Mouse (Mus musculus) stomach, postnatal 0 days (tissue): ENCODE data around the gene Ccdc89. TPM values are rescaled to one million over a fixed set of nuclear protein-coding genes. Genes with fewer than 3 reads are reported as not detected.

Experiments used
- ATAC-seq: fragments of 200-750 bp; cut with Nextera tagmentation; 2 replicates; pipeline ENCODE4 v1.8.0; 2017; ENCODE audit not compliant: low FRiP score, low TSS enrichment
- DNase-seq: peaks from one replicate; pipeline ENCODE4 v3.0.0-alpha.2; 2016; ENCODE audit warnings: low spot score
- H3K27ac ChIP-seq: fragments of 300-500 bp; sonication (generic); replicated peaks from 2 replicates; pipeline ENCODE4 v1.5.1; 2014; ENCODE audit warnings: mild to moderate bottlenecking, control low read depth
- H3K27me3 ChIP-seq: fragments of 300-500 bp; sonication (generic); 2 replicates; pipeline ENCODE4 v1.6.1; 2014; ENCODE audit warnings: low read length; ENCODE audit not compliant: control insufficient read depth, insufficient read depth
- H3K36me3 ChIP-seq: fragments of 300-500 bp; sonication (generic); 2 replicates; pipeline ENCODE4 v1.6.1; 2014; ENCODE audit warnings: low read length, mixed read lengths; ENCODE audit not compliant: control insufficient read depth, insufficient read depth
- H3K4me1 ChIP-seq: fragments of 300-500 bp; sonication (generic); replicated peaks from 2 replicates; pipeline ENCODE4 v1.6.1; 2014; ENCODE audit warnings: antibody characterized with exemption; ENCODE audit not compliant: control insufficient read depth, insufficient read depth
- H3K4me2 ChIP-seq: fragments of 300-500 bp; sonication (generic); replicated peaks from 2 replicates; pipeline ENCODE4 v1.6.1; 2014; ENCODE audit warnings: low read depth, mild to moderate bottlenecking, control low read depth, moderate library complexity
- H3K4me3 ChIP-seq: fragments of 300-500 bp; sonication (generic); 2 replicates; pipeline ENCODE4 v1.5.1; 2014; ENCODE audit warnings: low read depth, low read length, control low read depth
- H3K9ac ChIP-seq: fragments of 300-500 bp; sonication (generic); 2 replicates; pipeline ENCODE4 v1.6.1; 2014; ENCODE audit warnings: mild to moderate bottlenecking, low read length, control low read depth, mixed read lengths
- H3K9me3 ChIP-seq: fragments of 300-500 bp; sonication (generic); 2 replicates; pipeline ENCODE4 v1.6.1; 2016; ENCODE audit warnings: low read length; ENCODE audit not compliant: control insufficient read depth
- CTCF ChIP-seq: IDR thresholded peaks from 2 replicates; pipeline ENCODE4 v1.5.1; 2016; ENCODE audit warnings: antibody characterized with exemption, low read depth, mild to moderate bottlenecking, moderate library complexity
- EP300 ChIP-seq: optimal IDR thresholded peaks from 2 replicates; pipeline ENCODE3; 2016; ENCODE audit warnings: antibody characterized with exemption
- WGBS: fragments of 180-500 bp; shearing (Covaris S2); extraction: QIAGEN DNeasy Blood & Tissue Kit; methylation state at CpG from one replicate; pipeline ENCODE4 v1.1.7; 2014; 5-methylcytosine and 5-hydroxymethylcytosine counted together
- polyA plus RNA-seq: library from polyadenylated mRNA; unstranded; fragments of >200 nt; fragmentation: Nextera tagmentation; extraction: Ambion mirVana; gene quantifications from 2 replicates; pipeline ENCODE4 v1.2.1, GENCODE M21; 2015

The Ccdc89 gene
- polyA plus RNA-seq = 0.56 and 0.91 TPM in 2 replicates

- 17% methylated on average over 29 of the region's 29 CpGs for WGBS
- no peaks in the 10 kb centered on the region for H3K27me3 ChIP-seq
- peak within 1 kb of the TSS; percentile 69 for H3K4me2 ChIP-seq
- peak; percentile 100 for ATAC-seq
- H3K4me3 ChIP-seq = peak within 1 kb of the TSS; percentile 33
- no peaks in the 10 kb centered on the region for H3K9me3 ChIP-seq
- 0 out of 2 replicates have a peak within 1 kb of the TSS, but pooled peaks have one; percentile 8 for H3K27ac ChIP-seq
- peak; percentile 84 for DNase-seq
- no peaks in the 10 kb centered on the region for H3K36me3 ChIP-seq
- no peaks in the 10 kb centered on the region for H3K4me1 ChIP-seq
- H3K9ac ChIP-seq = peak within 1 kb of the TSS; percentile 60
- TF ChIP-seq CTCF (no peak), EP300 (peak; percentile 80)
Observed at GRCm38 (mm10) chr7:90426020-90427001, at the start of gene Ccdc89. TSS of gene Ccdc89 (plus strand) at chr7:90426577.

DNA sequence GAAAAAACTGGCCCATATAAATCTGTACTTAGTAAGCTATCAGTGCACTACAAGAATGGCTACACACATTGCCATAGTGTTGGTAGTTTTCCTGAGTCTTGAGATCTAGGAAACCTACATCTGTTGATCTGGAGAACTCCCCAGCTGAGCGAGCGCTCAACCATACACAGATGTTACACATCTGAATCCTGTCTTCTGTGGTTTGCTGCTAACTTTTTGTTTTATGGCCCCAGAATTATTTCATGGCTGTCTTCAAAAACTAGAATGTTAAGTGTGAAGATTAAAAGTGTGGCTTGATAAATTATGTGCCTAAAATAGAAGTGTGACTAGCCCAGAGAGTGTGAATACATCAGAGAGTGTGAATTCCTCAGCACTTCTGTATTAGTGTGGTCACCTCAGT lies 42.0 kb upstream of the Ccdc89 start:
- 66% methylated on average over 2 of the region's 2 CpGs for WGBS
- Histone ChIP-seq H3K4me1 (no peaks in the 10 kb centered on the region), H3K27me3 (no peaks in the 10 kb centered on the region), H3K4me3 (no peak overlapping the region), H3K36me3 (no peaks in the 10 kb centered on the region), H3K27ac (no peak overlapping the region), H3K9ac (no peak overlapping the region), H3K9me3 (no peaks in the 10 kb centered on the region), H3K4me2 (no peak overlapping the region)
- no peak for TF ChIP-seq CTCF
- no peak for TF ChIP-seq EP300
- ATAC-seq = no peak
- DNase-seq = no peak

DNA sequence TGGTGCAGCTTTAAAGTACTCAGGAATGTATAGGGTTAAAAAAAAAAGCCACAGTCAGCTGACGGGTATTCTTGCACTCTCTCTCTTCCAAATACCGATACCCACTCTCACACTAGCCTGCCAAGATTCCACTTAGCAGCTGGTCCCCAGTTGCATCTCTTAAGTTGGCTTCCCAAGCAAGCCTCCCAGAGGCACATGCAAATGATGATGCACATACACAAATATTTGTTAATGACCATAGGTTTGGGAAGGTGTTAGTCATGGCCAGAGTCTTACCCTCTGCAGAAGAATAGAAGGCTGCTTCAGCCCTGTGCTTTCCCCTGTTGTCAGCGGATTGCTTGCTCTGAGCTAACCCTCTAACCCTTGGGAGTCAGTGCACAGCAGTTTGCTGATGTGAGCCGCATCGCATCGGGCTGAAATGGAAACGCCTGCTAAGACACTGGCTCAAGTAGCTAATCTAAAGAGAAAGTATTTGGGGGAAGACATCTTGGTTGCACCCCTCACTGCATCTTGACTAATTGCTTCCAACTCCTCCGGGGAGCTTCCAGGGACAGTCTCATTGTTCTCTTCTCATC lies 39.4 kb upstream of the Ccdc89 start:
- Histone ChIP-seq H3K4me1 (no peaks in the 10 kb centered on the region), H3K4me3 (peak overlapping the region; percentile 10; the same call in 1 of the 2 replicates), H3K36me3 (no peaks in the 10 kb centered on the region), H3K27me3 (no peaks in the 10 kb centered on the region), H3K9ac (no peak overlapping the region), H3K9me3 (no peaks in the 10 kb centered on the region), H3K4me2 (peak overlapping the region; percentile 23; the same call in 1 of the 2 replicates), H3K27ac (0 out of 2 replicates have a peak overlapping the region, but pooled peaks have one; percentile 1)
- WGBS = 10% methylated on average over 8 of the region's 8 CpGs
- ATAC-seq (peak; percentile 47; the same call in 1 of the 2 replicates), DNase-seq (no peak)
- TF ChIP-seq CTCF (no peak), EP300 (no peak)

GRCm38 (mm10) chr7:90389765-90390164 lies 36.6 kb upstream of the Ccdc89 start:
- no peaks in the 10 kb centered on the region for H3K4me1 ChIP-seq
- H3K9ac ChIP-seq = no peak overlapping the region
- no peak for TF ChIP-seq CTCF
- TF ChIP-seq EP300 = no peak
- H3K36me3 ChIP-seq = no peaks in the 10 kb centered on the region
- H3K4me3 ChIP-seq = no peak overlapping the region
- H3K9me3 ChIP-seq = no peaks in the 10 kb centered on the region
- no peak for DNase-seq
- H3K4me2 ChIP-seq = no peak overlapping the region
- ATAC-seq = no peak
- 60% methylated on average over 3 of the region's 3 CpGs for WGBS
- H3K27ac ChIP-seq = no peak overlapping the region
- no peaks in the 10 kb centered on the region for H3K27me3 ChIP-seq

DNA sequence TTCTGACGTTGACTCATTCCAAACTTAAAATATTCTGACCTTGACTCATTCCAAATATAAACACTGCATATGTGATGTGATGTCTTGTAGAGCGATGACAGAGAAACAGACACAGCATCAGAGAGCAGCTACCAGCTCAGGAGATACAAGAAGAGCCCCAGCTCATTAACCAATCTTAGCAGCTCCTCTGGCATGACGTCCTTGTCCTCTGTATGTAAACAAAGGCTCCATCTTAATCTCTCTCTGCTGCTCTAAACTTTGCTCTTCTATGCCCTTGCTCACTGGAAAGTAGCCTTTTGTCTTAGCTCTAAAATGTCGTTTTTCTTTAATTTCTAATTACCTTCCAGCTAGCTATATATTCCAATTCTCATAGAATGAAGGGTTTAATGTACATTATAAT lies 31.3 kb upstream of the Ccdc89 start:
- H3K27ac ChIP-seq = no peak overlapping the region
- no peak overlapping the region for H3K4me3 ChIP-seq
- no peak overlapping the region for H3K4me2 ChIP-seq
- H3K9ac ChIP-seq = no peak overlapping the region
- no peaks in the 10 kb centered on the region for H3K4me1 ChIP-seq
- H3K27me3 ChIP-seq = no peaks in the 10 kb centered on the region
- no peaks in the 10 kb centered on the region; the same call in 1 of the 2 replicates for H3K36me3 ChIP-seq
- no peaks in the 10 kb centered on the region for H3K9me3 ChIP-seq
- ATAC-seq = no peak
- no peak for DNase-seq
- WGBS = 33% methylated on average over 4 of the region's 4 CpGs
- no peak for TF ChIP-seq CTCF
- TF ChIP-seq EP300 = no peak

- Histone ChIP-seq H3K36me3 (no peaks in the 10 kb centered on the region; the same call in 1 of the 2 replicates), H3K27me3 (no peaks in the 10 kb centered on the region), H3K9me3 (no peaks in the 10 kb centered on the region), H3K9ac (no peak overlapping the region), H3K4me1 (no peaks in the 10 kb centered on the region), H3K4me3 (no peak overlapping the region), H3K27ac (no peak overlapping the region), H3K4me2 (no peak overlapping the region)
- ATAC-seq (no peak), DNase-seq (no peak)
- 44% methylated on average over 5 of the region's 5 CpGs for WGBS
- TF ChIP-seq EP300 = no peak
- TF ChIP-seq CTCF = no peak
Observed at GRCm38 (mm10) chr7:90395928-90396327, 30.4 kb upstream of the Ccdc89 start.
